Mouse (Mus musculus) erythroid progenitor cell, adult 5-6 weeks (primary cell): ENCODE results near the gene Selenon. TPM values are rescaled to one million over a fixed set of nuclear protein-coding genes. Genes with fewer than 3 reads are reported as not detected.

ENCODE experiments used
- ATAC-seq: replicated peaks from 2 replicates; pipeline ENCODE4 v1.8.0; 2016; ENCODE audit warnings: moderate number of reproducible peaks, mild to moderate bottlenecking, moderate TSS enrichment, inconsistent platforms; ENCODE audit not compliant: poor library complexity, low FRiP score, severe bottlenecking
- total RNA-seq, 2 experiments: library from RNA; stranded (forward) in 1 of 2; stranded (reverse) in 1 of 2; fragments of 150-400 nt in 1 of 2; fragments of 186-747, 209-891 nt in 1 of 2; gene quantifications; 2 replicates each; pipeline versions ENCODE4 v1.2.3 to v1.2.4; 2015 to 2017; ENCODE audit warnings: low replicate concordance in 2 of 2

Gene Selenon
- total RNA-seq (2015; ENCODE audit: low replicate concordance): 7.6 and 9.6 TPM in 2 replicates
- 0.77 and 2.2 TPM in 2 replicates for total RNA-seq (2017; ENCODE audit: low replicate concordance)

- peak; percentile 37 for ATAC-seq
Observed at GRCm38 (mm10) chr4:134551494-134552316, at the start of gene Selenon. Gene Selenon, minus strand, starts transcription at chr4:134552166.

GRCm38 (mm10) chr4:134601404-134601803 is 49.4 kb upstream of the Selenon start:
- no peak for ATAC-seq

- no peak for ATAC-seq
Observed at GRCm38 (mm10) chr4:134600777-134601176, 48.8 kb upstream of the Selenon start.

GRCm38 (mm10) chr4:134600060-134600459 is 48.1 kb upstream of the Selenon start:
- no peak for ATAC-seq

- no peak for ATAC-seq
Observed at GRCm38 (mm10) chr4:134596816-134597692, 45.1 kb upstream of the Selenon start.

GRCm38 (mm10) chr4:134594731-134595439 is 42.9 kb upstream of the Selenon start:
- no peak for ATAC-seq

GRCm38 (mm10) chr4:134592442-134592841 is 40.5 kb upstream of the Selenon start:
- ATAC-seq: no peak

GRCm38 (mm10) chr4:134591506-134592061 is 39.6 kb upstream of the Selenon start:
- no peak for ATAC-seq

GRCm38 (mm10) chr4:134590227-134590926 is 38.4 kb upstream of the Selenon start:
- ATAC-seq: peak; percentile 61

- ATAC-seq: no peak
Observed at GRCm38 (mm10) chr4:134589786-134590185, 37.8 kb upstream of the Selenon start.

GRCm38 (mm10) chr4:134588951-134589350 is 37.0 kb upstream of the Selenon start:
- no peak for ATAC-seq

GRCm38 (mm10) chr4:134588287-134588686 is 36.3 kb upstream of the Selenon start:
- ATAC-seq: no peak

GRCm38 (mm10) chr4:134587636-134588197 is 35.8 kb upstream of the Selenon start:
- ATAC-seq: no peak

GRCm38 (mm10) chr4:134586631-134587030 is 34.7 kb upstream of the Selenon start:
- no peak for ATAC-seq

- no peak for ATAC-seq
Observed at GRCm38 (mm10) chr4:134586126-134586525, 34.2 kb upstream of the Selenon start.

GRCm38 (mm10) chr4:134583513-134583912 is 31.5 kb upstream of the Selenon start:
- no peak for ATAC-seq

- no peak for ATAC-seq
Observed at GRCm38 (mm10) chr4:134581365-134581764, 29.4 kb upstream of the Selenon start.

GRCm38 (mm10) chr4:134580351-134581148 is 28.6 kb upstream of the Selenon start:
- no peak for ATAC-seq
